In the genomic region with DNA sequence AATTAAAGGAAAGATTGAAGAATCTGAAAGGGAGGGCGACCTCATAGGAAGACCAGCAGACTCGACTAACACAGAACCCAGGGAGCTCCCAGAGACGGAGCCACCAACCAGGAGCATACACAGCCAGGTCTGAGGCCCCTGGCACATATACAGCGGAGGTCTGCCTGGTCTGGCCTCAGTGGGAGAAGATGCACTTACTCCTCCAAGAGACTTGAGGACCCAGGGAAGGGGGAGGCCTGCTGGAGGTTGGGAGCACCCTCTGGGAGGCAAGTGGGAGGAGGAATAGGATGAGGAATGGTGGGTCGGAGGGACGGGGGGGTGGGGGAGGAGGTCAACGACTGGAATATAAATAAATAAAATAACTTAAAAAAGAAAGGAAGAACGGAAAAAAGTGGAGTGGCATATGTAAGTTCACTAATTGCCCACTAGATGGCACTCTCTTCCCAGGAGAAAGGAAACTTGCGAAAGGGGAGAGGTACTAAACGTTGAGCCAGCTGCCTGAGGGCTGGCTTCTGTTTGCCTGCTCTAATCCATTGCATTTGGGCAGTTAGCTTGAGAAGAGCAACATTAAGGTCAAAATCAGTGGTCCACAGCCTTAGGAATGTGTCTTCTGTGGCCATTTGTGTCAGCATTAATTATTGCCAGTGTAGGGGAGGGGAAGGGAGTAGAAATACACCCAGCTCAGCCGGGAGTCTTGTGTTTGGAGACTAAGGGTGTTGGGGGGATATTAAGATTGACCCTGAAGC, we compare ENCODE assay signal across 7 mouse cellular contexts. TPM values are rescaled to one million over a fixed set of nuclear protein-coding genes. Genes with fewer than 3 reads are reported as not detected.
DNase-seq lines count a peak whose midpoint lies in the region; ATAC-seq and TF ChIP-seq lines count a peak whose summit lies in the region.

No protein-coding gene starts in this region.

- H3K27ac ChIP-seq in embryonic facial prominence, embryonic 14.5 days (replicated peaks; ENCODE audit: low read depth, low read length) = no peak overlapping the region
- no peak overlapping the region for H3K27ac ChIP-seq in hindbrain, embryonic 14.5 days
- H3K27ac ChIP-seq in midbrain, embryonic 12.5 days (replicated peaks) = no peak overlapping the region

- peaks cover 20% of the 10 kb centered on the region for H3K4me1 ChIP-seq in E14TG2a.4 (replicated peaks; ENCODE audit: low read depth, low read length)
- H3K4me1 ChIP-seq in embryonic facial prominence, embryonic 14.5 days (ENCODE audit: control insufficient read depth, insufficient read depth, low read length) = no peaks in the 10 kb centered on the region; the same call in 1 of the 2 replicates
- no peaks in the 10 kb centered on the region for H3K4me1 ChIP-seq in hindbrain, embryonic 14.5 days (replicated peaks; ENCODE audit: control insufficient read depth, insufficient read depth, low read length)
- H3K4me1 ChIP-seq in midbrain, embryonic 12.5 days = 0 out of 2 replicates have a peak, but pooled peaks cover 2% of the 10 kb centered on the region

- peak overlapping the region; percentile 49 for H3K4me2 ChIP-seq in embryonic facial prominence, embryonic 14.5 days (ENCODE audit: low read depth, low read length)
- H3K4me2 ChIP-seq in hindbrain, embryonic 14.5 days (replicated peaks) = peak overlapping the region; percentile 38
- peak overlapping the region; percentile 45 for H3K4me2 ChIP-seq in midbrain, embryonic 12.5 days (replicated peaks)

- peaks cover 4% of the 10 kb centered on the region; the same call in 1 of the 2 replicates for H3K27me3 ChIP-seq in E14TG2a.4 (ENCODE audit: insufficient read depth, low read length)
- H3K27me3 ChIP-seq in embryonic facial prominence, embryonic 14.5 days (replicated peaks; ENCODE audit: control insufficient read depth, insufficient read depth, low read length) = no peaks in the 10 kb centered on the region
- no peaks in the 10 kb centered on the region for H3K27me3 ChIP-seq in hindbrain, embryonic 14.5 days (ENCODE audit: control insufficient read depth, insufficient read depth, low read length)
- peaks cover 9% of the 10 kb centered on the region; the same call in 1 of the 2 replicates for H3K27me3 ChIP-seq in midbrain, embryonic 12.5 days

- peak; percentile 24 for DNase-seq in WW6 (ENCODE audit: low read depth, low spot score)
- DNase-seq in embryonic facial prominence, embryonic 14.5 days (ENCODE audit: low spot score) = peak; percentile 88
- peak; percentile 86 for DNase-seq in hindbrain, embryonic 14.5 days (ENCODE audit: low spot score)
- DNase-seq in left cerebral cortex, postnatal 14 days (ENCODE audit: low spot score in 2 of 2) = peak; percentile 37 to 45
- DNase-seq in testis, postnatal 10 days (ENCODE audit: low spot score) = peak; percentile 54

- peak; percentile 61; the same call in 1 of the 2 replicates for ATAC-seq in embryonic facial prominence, embryonic 14.5 days (ENCODE audit: low read depth)
- peak; percentile 69; the same call in 1 of the 2 replicates for ATAC-seq in hindbrain, embryonic 14.5 days (ENCODE audit: low FRiP score)
- peak; percentile 77 for ATAC-seq in midbrain, embryonic 12.5 days (ENCODE audit: low FRiP score, low read depth)

- peak overlapping the region; percentile 51 for H3K9ac ChIP-seq in embryonic facial prominence, embryonic 14.5 days (ENCODE audit: low read depth, low read length)
- no peak overlapping the region for H3K9ac ChIP-seq in hindbrain, embryonic 14.5 days
- H3K9ac ChIP-seq in midbrain, embryonic 12.5 days (replicated peaks) = no peak overlapping the region

- H3K36me3 ChIP-seq in E14TG2a.4 (ENCODE audit: insufficient read depth, low read length) = no peaks in the 10 kb centered on the region
- H3K36me3 ChIP-seq in embryonic facial prominence, embryonic 14.5 days (ENCODE audit: control insufficient read depth, insufficient read depth, low read length) = no peaks in the 10 kb centered on the region
- no peaks in the 10 kb centered on the region for H3K36me3 ChIP-seq in hindbrain, embryonic 14.5 days (replicated peaks; ENCODE audit: control insufficient read depth, insufficient read depth)
- H3K36me3 ChIP-seq in midbrain, embryonic 12.5 days = no peaks in the 10 kb centered on the region

- H3K9me3 ChIP-seq in E14TG2a.4 (ENCODE audit: low read length) = no peaks in the 10 kb centered on the region
- H3K9me3 ChIP-seq in embryonic facial prominence, embryonic 14.5 days (ENCODE audit: control insufficient read depth, low read length) = no peaks in the 10 kb centered on the region
- H3K9me3 ChIP-seq in hindbrain, embryonic 14.5 days (ENCODE audit: control insufficient read depth, low read length) = no peaks in the 10 kb centered on the region
- no peaks in the 10 kb centered on the region for H3K9me3 ChIP-seq in midbrain, embryonic 12.5 days

- WGBS in embryonic facial prominence, embryonic 14.5 days = 20% methylated on average over 11 of the region's 11 CpGs
- WGBS in hindbrain, embryonic 14.5 days = 22% methylated on average over 11 of the region's 11 CpGs
- 23% methylated on average over 11 of the region's 11 CpGs for WGBS in midbrain, embryonic 12.5 days

- intact Hi-C loops in left cerebral cortex, postnatal 14 days (cut with DNase I) = loop anchor here (10.0 kb wide), 3 partner anchors 184 to 1664 kb away; a partner anchor contains a TSS

- H3K4me3 ChIP-seq in E14TG2a.4 (replicated peaks; ENCODE audit: low read length) = no peak overlapping the region
- H3K4me3 ChIP-seq in embryonic facial prominence, embryonic 14.5 days (ENCODE audit: low read depth, low read length) = peak overlapping the region; percentile 17
- H3K4me3 ChIP-seq in hindbrain, embryonic 14.5 days (replicated peaks; ENCODE audit: low read length) = no peak overlapping the region
- no peak overlapping the region for H3K4me3 ChIP-seq in midbrain, embryonic 12.5 days

- peak; percentile 74 for TF ChIP-seq CTCF in E14TG2a.4 (conservative IDR thresholded peaks at IDR 0.05; ENCODE audit: low read length)

RNA-seq across cellular contexts. Expression of a gene that starts 55.0 kb away (rescaled TPM):
- 4.1 and 4.3 TPM in 2 replicates for polyA plus RNA-seq in embryonic facial prominence, embryonic 14.5 days (2014; fragmentation: Nextera tagmentation; extraction: Ambion mirVana)
- 0.93 and 1.1 TPM in 2 replicates for polyA plus RNA-seq in hindbrain, embryonic 14.5 days (2014; fragmentation: Nextera tagmentation; extraction: Ambion mirVana)
- 1 to 10 TPM; 5.5 to 7.4 TPM for total RNA-seq in left cerebral cortex, postnatal 14 days (2021)
- polyA plus RNA-seq in midbrain, embryonic 12.5 days (2016; fragmentation: Nextera tagmentation; extraction: Ambion mirVana) = 0.10 and 0.18 TPM in 2 replicates

Comparison
In these comparisons a context has a peak if more than half of its experiments do, and no peak if none do; other contexts are left out.
1. DNase-seq: peak in every context shown above with its lines; median percentile 88 in embryonic facial prominence, embryonic 14.5 days; 86 in hindbrain, embryonic 14.5 days; 54 in testis, postnatal 10 days; 41 in left cerebral cortex, postnatal 14 days; 24 in WW6.